Mouse (Mus musculus) embryo, embryonic 10 days (tissue): ENCODE data around the gene Foxo1.

Experiments used
- DNase-seq: peaks from one replicate; pipeline ENCODE4 v3.0.0-alpha.2; 2015; ENCODE audit warnings: low spot score

The Foxo1 gene

DNA sequence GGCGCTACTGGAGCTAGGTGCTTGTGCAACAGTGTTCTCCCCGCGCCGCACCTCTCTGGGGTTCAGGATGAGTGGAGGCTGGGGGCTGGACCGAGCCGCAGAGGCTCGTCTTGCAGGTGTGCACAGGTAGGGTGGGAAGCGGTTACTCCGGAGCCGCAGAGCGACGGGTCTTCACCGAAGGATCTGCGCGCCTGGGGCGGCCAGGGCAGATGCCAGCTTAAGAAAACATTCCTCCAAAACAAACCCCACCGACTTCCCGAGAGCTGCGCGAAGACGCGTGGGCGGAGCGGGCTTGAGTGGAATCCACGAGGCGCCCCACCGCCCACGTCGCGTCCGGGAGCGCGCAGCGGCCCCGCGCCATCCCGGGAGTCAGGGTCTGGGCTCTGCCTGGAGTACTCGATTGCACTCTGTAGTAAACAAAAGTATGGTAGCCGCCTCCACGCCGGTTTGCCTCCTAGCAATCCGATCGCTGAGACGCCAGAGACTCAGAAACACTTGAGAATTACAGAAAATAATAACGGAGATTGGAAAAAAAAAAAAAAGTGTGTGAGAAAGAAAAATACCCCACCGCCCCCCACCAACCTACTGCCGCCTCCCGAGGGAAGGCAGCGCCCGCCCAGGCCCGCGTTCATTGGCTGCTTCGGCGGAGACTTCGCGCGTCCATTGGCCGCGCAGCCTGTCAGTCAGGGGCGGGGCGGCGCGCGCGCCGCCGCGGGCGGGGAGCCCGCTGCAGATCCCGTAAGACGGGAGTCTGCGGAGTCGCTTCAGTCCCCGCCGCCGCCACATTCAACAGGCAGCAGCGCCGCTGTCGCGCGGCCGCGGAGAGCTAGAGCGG is at the start of gene Foxo1:
Gene Foxo1, plus strand, starts transcription at position 685 of the 835 bp plus-strand sequence.
- DNase-seq: peak; percentile 80

DNA sequence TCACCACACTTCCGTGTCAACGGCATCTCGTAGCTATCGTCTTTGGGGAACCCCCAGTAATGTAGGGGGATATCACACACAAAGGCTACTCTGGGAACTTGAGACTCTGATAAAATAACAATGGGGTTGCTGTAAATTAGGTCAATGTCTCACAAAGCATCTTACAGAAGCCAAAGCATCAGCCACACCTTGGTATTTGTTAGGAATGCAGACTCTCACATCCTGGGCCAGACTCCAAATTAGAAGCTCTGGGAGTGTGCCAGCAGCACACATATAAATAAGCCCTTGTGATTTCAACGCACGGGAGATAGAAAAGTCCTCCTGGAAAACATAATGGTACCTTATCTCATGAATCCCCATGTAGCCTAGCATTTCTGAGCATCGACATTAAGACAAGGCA is 49.3 kb upstream of the Foxo1 start:
- DNase-seq: no peak

DNA sequence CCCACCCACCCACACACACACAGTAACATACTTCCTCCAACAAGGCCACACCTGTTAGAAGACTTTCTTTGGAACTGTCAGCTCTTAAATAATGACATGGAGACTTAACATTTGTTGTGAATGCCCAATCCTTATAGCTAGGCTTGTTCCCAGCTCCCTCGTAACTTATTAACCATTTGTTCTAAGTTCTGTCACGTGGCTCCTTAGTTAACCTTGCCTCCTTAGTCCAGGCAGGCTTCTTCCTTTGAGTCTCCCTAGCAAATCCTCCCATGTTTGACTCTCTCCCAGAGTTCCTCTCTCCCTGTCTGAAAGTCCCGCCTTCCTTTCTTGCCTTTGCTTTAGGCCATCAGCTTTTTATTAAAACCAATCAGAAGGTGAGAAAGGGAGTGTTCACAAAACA is 47.1 kb upstream of the Foxo1 start:
- no peak for DNase-seq

DNA sequence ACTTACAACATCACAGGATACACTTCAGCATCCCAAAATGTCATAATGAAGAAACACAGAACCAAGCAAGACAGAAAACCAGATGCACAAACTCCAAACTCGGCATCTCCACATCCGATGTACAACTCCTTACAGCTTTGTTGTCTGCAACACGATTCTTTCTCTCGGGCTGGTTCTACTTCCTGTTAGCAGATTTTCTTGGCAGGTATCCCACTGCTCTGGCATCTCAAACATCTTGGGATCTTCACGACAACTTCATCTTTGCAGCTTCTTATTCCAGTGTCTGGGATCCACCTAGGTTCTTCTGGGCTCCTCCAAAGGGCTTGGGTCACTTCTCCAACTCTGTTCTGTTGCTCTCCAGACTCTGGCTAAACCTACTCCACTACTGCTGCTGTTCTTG is 46.2 kb upstream of the Foxo1 start:
- no peak for DNase-seq

DNA sequence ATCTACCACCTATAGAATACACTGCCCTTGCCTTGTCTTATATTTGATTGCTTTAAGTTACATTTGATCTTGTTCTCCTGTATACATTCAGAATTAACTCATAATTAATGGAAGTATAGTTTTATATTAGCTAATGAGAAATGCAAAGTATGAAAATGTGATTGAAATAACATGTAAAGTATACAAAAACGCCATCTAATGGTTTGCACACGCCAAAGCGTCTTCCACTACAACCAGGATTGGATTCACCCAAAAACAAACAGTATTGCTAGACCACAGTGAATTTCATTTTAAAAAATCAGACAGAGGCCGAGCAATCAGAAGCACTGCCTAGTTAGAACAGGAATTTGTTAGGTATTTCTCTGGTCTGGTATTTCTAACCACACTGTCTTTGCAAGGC is 31.6 kb upstream of the Foxo1 start:
- no peak for DNase-seq

DNA sequence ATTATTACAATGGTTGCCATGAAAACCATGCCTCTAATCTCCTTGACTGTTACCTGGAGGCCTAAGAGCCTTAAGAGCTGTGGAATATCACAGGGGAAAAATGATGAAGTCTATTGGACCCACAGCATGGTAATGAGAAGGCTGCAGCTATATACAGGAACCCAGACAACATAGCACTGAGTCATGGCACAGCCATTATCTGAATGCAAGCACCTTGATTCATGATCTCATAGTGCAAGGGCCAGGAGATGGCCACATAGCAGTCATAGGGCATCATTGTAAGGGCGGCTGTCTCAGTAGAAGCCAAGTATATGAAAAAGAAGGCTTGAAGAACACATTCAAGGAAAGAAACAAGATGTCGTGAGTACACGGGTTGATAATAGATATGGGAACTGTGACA is 31.0 kb upstream of the Foxo1 start:
- no peak for DNase-seq

DNA sequence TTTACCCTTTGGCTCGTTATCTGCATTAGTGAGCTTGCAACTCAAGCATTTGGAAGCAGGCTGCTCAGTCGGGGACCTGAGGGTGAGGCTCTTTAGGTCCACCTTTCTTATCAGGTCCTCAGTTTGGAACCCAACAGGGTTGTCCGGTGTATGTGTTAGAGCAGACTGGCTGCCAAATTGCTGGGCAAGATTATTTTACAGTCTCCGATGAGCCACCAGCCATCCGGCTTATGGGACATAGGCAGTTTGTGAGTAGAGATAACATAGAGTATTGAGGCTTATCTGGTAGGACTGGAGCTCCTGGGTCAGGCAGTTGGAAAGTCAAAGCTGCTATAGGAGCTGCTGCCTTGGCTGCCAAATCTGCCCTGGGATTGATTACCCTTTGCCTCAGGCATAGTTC is 27.1 kb upstream of the Foxo1 start:
- DNase-seq: no peak

DNA sequence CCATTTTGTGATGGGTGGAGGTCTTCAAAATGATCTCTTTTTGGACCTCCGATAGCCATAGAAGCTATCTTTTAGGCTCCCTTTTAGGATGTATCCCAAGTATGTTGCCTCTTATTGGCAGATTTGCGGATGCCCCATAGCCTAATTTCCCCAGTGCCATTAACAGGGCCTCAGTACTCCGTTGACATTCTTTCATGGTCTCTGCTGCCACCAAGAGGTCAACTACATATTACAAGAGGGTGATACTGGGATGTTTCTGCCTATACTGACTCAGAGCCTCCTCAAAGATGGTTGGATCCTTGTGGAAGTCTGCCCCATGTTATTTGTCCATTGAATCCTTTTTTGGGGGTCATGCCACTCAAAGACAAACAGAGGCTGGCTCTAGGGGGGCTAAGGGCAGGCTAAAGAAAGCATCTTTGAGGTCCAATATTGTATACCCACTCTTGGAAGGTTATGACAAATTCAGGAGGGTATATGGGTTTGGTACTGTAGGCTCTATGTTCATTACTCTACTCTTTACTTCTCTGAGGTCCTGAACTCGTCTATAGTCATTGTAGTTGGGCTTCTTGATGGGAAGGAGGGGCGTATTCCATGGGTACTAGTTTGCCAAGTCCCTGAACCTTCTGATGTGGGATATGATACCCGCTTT is 25.6 kb upstream of the Foxo1 start:
- peak; percentile 87 for DNase-seq

DNA sequence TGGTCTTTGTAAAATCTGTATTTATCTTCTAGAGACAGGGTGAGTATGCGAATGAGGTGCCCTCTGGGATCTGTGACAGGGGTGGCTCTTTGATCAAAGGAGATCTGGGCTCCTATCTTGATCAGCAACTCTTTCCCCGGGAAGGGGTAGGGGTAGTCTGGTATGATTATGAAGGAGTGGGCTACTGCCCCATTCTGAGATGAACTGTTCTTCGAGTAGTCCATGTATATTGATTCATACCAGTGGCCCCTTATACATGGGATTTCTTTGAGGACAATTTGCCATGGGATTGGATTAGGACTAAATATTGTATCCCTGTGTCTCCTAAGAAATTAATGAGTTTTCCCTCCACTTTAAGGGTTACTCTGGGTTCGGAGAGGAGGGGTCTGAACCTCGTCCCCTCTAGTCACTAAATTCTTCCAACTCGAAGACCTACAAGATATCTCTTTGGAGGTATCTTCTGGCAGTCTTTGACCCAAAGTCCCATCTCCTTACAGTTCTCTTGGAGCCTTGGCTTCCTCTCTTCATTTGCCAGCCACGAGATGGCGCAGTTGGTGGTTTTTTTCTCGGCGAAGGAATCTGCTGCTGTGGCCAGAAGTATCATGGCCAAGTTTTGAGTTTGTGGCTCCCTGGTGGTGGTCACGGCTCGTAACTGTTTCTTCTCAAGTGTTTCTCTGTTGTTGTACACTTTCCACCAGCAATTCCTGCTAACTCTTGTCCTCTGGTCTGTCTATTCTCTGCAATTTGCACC is 24.7 kb upstream of the Foxo1 start:
- peak; percentile 57 for DNase-seq

DNA sequence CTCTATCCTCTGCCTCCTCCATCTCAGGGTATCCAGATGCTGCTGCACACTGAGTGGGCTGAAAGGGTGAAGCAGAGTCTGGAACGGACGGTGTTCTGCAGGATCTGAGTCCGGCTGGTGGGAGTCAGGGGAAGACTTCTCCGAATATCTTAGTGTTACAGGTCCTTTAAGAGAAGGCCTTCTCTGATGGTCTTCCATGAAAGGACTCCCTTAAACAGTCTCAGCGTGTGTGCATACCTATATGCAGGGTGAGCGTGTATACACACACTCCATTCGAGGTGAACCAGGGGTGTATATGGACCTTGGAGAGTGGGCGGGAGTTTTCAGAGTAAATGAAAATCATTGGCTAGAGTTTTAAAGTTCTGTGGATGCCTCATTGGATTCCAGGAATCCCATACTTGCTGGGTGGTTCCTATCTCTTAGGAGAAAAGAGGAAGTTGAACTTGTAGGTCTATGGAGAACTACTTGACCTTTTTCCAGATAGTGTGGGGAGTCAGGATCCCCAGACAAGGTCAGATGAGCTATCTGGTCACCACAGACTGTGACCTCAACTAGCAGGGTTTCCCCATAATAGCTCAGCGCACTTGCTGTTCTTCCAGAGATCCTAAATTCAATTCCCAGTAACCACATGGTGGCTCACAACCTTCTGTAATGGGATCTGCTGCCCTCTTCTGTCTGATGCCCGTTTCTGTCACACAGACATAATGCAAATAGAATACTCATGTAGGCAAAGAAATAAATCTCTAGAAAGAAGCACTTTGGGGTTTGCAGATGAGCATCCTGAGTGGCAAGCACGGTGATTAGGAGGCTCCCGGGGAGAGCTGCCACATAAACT is 21.9 kb upstream of the Foxo1 start:
- peak; percentile 23 for DNase-seq

DNA sequence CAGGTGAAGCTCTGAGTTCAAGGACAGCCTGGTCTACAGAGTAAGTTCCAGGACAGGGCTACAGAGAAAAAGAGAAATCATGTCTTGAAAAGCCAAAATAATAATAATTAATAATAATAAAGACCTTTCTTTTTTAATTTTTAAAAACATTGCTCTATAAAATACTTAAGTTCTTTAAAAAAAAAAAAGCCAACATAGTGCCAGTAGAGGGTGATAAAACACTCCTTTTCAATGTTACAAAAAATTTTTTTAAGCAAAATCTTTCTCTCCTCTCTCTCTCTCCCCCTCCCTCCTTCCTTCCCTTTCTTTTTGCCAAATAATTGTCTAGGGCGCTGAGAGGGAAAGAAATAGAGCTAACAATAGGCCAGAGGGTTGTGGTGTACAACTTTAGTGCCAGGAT is 17.0 kb upstream of the Foxo1 start:
- DNase-seq: no peak

DNA sequence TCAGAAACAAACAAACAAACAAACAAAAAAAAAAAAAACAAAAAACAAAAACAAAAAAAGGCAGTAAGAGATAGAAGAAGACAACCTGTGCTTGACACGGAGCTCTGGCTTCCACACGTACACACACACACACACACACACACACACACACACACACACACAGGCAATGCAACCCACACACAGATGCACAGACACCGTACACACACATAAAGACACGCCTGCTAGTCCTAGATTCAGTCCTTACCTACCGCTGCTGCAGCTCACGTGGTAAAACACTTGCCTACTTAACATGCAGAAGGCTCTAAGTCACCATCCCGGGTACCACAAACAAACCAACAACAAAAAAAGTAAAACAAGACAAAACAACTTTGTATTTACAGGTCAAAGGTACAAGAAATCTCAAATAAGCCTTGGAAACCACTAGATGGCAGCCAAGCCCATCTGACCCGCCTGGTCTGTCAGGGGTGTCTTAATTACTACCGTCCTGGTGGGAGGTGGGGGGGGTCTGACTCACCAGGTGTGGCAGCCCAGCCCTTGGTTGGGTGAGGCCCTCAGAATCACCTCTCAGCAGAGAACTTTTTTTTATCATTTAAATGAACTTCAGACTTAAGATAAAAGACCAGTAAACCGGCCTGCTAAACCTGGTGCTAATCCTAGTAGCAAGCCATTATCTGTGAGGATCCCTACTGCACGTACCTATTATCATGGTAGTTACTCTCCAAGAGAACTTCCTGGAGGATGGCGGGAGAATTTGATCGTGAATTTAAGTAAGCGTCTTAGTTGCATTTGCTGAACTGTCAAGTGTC is 14.3 kb upstream of the Foxo1 start:
- DNase-seq: peak; percentile 58

DNA sequence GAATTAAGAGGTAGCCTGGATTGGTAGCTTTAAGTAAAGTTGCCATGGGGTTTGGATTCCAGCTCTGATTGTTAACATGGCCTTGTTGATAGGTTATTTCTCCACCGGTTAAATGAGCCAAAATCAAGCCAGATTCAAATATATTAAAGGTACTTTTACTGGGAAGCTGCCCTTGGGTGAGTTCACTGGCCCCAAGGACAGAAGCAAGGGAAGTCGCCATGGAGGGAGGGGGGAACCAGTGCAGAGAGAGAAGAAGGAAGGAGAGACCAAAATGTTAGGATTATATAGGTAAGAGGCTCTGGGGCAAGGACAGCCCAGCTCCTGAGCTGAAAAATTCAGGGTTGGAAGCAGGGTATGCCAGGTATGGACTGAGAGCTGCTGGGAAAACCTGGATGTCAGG is 13.6 kb upstream of the Foxo1 start:
- no peak for DNase-seq

DNA sequence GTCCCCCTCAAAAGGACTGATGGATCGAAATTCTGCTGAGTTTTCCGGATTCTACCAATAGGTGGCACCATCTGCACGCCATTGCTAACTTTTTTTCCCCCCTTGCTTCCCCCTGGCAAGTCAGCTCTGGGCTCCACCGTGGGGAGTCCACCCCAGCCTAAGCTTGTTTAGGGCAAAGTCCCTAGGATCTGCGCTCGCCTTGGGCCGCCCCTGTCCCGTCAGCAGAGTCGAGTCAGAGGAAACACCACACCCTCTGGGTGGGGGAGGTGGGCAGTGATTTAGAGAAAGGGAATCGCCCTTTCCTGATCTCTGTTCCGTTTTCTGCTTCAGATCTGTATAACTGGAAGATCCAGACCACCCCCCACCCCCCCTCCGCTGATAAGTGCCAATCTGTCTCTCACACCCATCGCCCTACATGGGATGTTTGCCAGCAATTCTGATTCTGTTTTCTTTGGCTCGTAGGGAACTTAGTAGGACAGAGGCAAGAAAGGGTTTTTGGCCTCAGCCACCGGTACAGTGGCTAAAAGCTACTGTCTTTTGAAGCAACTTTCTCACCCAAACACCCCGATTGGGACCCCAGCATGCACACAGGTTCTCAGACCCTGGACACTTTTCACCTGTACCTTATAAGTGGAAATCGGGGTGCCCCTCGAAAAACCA is 10.2 kb upstream of the Foxo1 start:
- DNase-seq: peak; percentile 73

DNA sequence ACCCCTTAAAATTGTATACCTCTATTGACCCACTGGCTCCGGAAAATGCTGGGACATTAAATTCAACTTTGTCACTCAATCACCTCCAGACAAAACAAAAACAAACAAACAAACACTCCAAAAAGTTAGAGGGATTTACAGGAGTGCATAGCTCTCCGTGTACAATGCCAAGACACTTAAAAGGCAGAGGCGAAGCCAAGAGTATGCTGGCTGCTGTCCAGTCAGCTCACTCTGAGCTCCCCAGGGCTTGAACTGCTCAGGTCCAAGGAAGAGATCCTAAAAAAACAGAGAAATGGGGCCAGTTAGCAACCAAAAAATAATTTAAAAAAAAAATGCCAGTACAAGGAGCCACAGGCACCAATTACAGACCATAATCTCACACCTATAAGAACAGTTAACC is 9.6 kb upstream of the Foxo1 start:
- DNase-seq: no peak

DNA sequence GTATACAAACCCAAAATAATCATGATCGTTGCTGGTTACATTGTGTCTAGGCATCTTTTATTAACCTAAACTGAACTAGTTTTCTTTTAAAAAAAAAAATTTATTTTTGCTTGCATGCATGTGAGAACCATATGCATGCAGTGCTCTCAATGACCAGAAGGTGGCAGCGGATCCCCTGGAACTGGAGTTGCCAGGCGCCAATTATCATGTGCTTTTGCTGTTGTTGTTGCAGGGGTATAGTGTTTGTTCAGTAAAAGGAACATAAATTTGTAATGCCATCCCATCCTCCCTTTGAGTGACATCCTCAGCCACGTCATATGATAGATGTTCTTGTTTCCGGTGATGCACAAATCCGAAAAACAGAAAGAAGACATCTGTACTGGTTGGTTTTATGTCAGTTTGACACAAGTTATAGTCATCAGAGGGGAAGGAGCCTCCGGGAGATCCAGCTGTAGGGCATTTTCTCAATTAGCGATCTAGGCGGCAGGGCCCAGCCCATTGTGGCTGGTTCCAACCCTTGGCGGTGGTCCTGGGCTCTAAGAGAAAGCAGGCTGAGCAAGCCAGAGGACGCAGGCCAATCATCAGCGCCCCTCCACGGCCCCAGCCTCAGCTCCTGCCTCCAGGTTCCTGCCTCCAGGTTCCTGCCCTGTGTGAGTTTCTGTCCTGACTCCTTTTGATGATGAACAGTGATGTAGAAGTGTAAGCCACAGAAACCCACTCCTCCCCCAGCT is 5.5 kb upstream of the Foxo1 start:
- peak; percentile 85 for DNase-seq

DNA sequence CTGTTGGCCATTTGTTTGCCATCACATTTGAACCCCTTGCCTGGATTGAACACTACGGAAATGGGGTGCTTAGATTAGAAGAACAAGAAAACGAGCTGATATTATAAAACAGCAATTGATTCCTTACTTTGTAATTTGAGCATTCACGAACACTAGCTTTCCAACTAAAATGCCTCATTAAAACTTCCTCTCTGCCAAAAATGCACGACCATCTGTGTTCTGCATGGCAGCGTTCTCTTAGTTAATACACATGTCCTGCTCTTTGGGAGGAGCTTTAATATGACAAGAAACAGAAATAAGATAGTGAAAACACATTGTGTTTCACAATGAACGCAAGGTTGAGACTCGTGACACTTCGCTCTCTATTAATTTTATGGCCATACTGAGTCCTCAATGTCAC is 3.8 kb upstream of the Foxo1 start:
- no peak for DNase-seq

DNA sequence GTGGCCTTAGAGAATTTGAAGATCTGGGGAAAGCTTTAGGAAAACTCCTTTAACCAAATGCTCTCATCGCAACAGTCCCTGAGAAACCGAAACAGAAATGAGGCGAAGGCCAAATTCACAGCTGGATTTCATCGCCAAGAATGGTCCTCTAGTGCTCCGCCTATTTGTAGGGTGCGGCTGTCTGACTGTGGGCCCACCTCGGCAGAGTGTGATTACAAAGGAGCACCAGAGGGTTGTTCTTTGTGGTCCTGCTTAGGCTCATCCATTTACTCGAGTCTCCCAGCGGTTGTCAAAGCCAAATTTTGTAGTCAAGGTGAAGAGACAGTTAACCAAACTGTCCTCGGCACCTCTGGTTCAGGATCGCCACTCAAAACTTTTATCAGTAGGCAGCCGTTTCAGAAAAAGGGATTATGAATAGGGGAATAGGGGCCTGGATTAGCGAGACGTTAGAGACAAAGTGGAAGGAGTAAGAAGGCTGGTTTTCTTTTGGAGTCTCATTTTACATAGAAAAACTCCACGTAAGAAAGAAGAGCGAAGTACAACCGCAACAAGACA is 1.5 kb upstream of the Foxo1 start:
- DNase-seq: no peak

DNA sequence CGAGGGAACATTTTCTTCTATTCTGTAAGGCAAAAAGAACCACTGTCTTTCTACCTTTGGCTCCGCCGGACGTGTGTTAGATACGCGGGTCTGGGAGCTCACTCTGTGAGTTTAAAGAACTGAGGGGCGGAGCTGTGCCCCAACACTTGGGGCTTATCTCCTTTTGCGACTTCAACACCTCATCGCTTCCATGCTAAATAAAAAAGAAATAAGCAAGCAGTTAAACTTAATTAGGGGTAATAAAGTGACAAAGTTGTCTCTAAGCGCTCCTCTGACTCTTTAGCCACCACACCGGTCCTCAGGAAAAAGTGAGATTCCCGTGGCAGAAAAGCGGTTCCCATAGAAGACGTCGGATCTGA is 864 bp upstream of the Foxo1 start:
- DNase-seq: peak; percentile 4

DNA sequence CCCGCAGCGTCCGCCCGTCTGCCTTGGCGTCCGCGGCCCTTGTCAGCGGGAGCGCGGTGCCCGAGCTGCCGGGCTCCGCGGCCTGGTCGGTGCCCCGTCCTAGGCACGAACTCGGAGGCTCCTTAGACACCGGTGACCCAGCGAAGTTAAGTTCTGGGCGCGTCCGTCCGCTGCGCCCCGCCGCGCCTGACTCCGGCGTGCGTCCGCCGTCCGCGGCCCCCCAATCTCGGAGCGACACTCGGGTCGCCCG is 276 bp downstream of the Foxo1 start:
- DNase-seq: no peak
